Mouse (Mus musculus): ENCODE results near the gene Krt72.

Gene Krt72

GRCm38 (mm10) chr15:101786360-101786759 is at the start of gene Krt72:
Gene Krt72, minus strand, starts transcription at chr15:101786460.
- DNase-seq (ENCODE audit: low spot score in 2 of 2), result no peak

- DNase-seq (ENCODE audit: low spot score in 2 of 2), result no peak
Measured at GRCm38 (mm10) chr15:101834784-101835328, 48.6 kb upstream of the Krt72 start.

- no peak for DNase-seq (ENCODE audit: low spot score in 2 of 2)
Measured at GRCm38 (mm10) chr15:101833131-101833530, 46.9 kb upstream of the Krt72 start.

- no peak for DNase-seq (ENCODE audit: low spot score in 2 of 2)
Measured at GRCm38 (mm10) chr15:101829441-101829840, 43.2 kb upstream of the Krt72 start.

- no peak for DNase-seq (ENCODE audit: low spot score in 2 of 2)
Measured at GRCm38 (mm10) chr15:101821786-101822185, 35.5 kb upstream of the Krt72 start.

GRCm38 (mm10) chr15:101817875-101818274 is 31.6 kb upstream of the Krt72 start, which contains the start of gene Krt2:
Gene Krt2, minus strand, starts transcription at chr15:101818169.
- no peak for DNase-seq (ENCODE audit: low spot score in 2 of 2)

GRCm38 (mm10) chr15:101803052-101803822 is 17.0 kb upstream of the Krt72 start:
- peak in 1 of 2 experiments; percentile 38 for DNase-seq (ENCODE audit: low spot score in 2 of 2)

GRCm38 (mm10) chr15:101802296-101802835 is 16.1 kb upstream of the Krt72 start, which contains the start of gene Krt73:
Gene Krt73, minus strand, starts transcription at chr15:101802346.
- DNase-seq (ENCODE audit: low spot score in 2 of 2), result no peak

DNA sequence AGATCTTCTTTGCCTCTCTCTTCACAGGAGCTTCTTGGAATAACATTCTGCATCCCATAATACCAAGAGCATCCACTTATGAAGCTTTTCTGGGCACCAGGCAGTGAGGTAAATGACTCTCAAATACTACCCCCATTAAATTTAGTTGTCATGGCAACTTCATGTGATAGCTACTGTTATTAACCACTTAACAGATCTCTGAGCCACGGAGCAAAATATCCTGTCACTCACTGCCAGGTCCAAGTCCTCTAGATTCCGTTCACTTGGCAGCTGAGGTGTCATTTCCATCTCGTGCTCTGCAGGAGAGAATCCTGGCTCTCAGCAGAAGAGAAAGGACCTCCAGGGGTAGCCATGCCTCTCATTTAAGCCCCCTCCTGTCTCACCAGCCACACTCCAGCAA is 4.6 kb upstream of the Krt72 start:
- no peak for DNase-seq (ENCODE audit: low spot score in 2 of 2)

- DNase-seq (ENCODE audit: low spot score in 2 of 2), result no peak
Measured at GRCm38 (mm10) chr15:101773420-101773819, 12.8 kb downstream of the Krt72 start.

- peak; percentile 70 to 88 for DNase-seq (ENCODE audit: low spot score in 2 of 2)
Measured at GRCm38 (mm10) chr15:101772711-101773081, 13.6 kb downstream of the Krt72 start.

- peak; percentile 17 to 28 for DNase-seq (ENCODE audit: low spot score in 2 of 2)
Measured at GRCm38 (mm10) chr15:101772080-101772710, 14.1 kb downstream of the Krt72 start.

DNA sequence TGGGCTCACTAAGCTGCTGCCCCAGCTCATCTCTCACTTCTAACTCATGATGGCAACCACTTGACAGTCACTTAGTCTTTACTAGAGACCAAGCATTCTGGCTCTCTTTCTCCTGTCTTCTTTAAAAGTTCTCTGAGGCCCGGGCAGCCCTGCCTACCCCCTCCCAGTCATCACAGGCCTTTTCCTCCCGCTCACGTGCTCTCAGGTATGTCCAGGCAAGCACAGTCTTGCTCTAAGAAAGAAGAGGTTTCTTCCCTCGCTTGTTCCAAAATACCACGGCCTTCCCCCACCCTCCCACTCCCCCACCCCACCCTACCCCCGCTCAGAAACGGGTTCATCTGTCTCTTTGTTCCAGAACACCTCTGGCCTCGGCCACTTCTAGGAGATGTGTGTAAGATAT is 16.0 kb downstream of the Krt72 start:
- DNase-seq (ENCODE audit: low spot score in 2 of 2), result no peak

- DNase-seq (ENCODE audit: low spot score in 2 of 2), result no peak
Measured at GRCm38 (mm10) chr15:101742711-101743110, 43.5 kb downstream of the Krt72 start, which contains the start of gene Krt71. Gene Krt71, minus strand, starts transcription at chr15:101743109.

GRCm38 (mm10) chr15:101737786-101738185 is 48.5 kb downstream of the Krt72 start:
- no peak for DNase-seq (ENCODE audit: low spot score in 2 of 2)

GRCm38 (mm10) chr15:101730653-101731052 is 55.6 kb downstream of the Krt72 start:
- DNase-seq (ENCODE audit: low spot score in 2 of 2), result no peak

Measured in frontal cortex, postnatal 10 days (tissue).